Mouse (Mus musculus): Measurements from ENCODE around the gene Fam45a.
A peak's percentile ranks its signal among the peaks of the same experiment; 100 is the strongest.
"Not testable (repeated sequence)": the region's sequence is repeated elsewhere in the genome, so short reads cannot be mapped to it uniquely, and the experiment has no call there.

Fam45a gene

DNA sequence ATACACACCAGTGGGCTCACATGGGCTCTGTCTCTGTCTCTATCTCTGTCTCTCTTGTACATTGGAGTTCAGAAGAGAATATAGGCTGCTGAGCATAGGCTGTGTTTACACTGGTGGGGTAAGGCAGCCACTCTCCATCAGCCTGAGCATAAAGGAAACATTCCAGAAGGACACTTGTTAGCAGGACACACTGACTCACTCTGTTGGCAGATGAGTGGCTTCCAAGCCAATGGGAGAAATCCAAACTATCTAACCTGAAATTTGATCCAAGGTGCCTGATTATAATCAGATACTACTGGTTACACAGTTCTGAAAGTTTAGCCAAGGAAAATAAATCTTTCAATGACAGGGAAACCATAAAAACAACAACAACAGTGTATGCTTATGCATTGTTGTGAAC is 34.3 kb downstream of the Fam45a start:
- DNase-seq (ENCODE audit: low spot score), result no peak

DNA sequence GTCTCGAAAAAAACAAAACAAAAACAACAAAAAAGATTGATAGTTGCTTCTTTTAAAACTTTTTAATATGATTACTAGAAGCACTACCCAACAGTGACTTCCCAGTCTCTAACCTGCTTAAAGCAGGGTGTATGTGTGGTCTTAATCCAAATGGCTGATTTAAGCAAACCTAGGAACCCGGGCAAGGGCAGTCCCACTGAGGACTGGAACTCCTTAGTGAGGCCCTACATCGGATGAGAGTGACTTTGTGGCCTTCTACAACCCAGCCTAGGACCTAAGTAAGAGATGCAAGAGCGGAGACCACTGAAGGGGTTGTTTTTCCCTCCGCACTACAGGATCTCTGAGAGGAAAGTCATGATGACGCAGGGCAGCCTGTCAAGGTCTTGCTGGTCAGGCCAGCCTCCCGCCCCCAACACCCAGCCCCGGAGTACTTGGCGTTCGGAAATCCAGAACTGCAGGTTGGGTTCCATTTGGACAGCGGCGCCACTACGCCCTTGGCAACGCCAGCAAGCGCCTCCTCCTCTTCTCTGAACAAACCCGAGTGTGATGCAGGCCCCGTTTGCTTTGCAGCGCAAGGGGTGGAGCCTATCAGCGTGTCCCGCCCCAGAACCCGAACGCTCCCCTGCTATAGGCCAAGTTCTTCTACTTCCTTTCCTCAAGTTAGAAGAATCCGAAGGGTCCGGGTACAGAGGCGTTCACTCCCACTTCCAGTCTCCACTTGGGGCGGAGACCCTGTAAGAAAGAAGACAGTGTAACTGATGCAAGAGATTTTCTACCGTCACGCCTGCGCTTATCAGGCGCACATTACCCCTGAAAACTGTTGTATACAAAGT is 49.7 kb downstream of the Fam45a start, which contains the start of gene Sfxn4:
Gene Sfxn4 (minus strand): TSS at position 612 of the 833 bp plus-strand sequence.
- peak; percentile 93 for DNase-seq (ENCODE audit: low spot score)

DNA sequence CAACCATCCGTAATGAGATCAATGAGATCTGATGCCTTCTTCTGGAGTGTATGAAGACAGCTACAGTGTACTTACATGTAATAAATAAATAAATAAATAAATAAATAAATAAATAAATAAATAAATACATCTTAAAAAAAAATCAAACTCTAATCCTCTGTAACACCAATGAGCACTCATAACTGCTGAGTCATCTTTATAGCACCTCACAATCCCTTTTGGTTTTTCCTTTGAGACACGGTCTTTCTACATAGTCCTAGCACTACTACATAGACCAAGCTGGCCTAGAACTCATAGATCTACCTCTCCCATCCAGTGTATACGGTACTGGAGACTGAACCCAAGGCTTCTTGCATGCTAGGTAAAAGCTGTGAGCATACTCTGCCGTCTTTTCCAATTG is 54.8 kb downstream of the Fam45a start:
- not testable (repeated sequence) for DNase-seq (ENCODE audit: low spot score)

GRCm38 (mm10) chr19:60870489-60870888 is 59.1 kb downstream of the Fam45a start:
- DNase-seq (ENCODE audit: low spot score), result no peak

DNA sequence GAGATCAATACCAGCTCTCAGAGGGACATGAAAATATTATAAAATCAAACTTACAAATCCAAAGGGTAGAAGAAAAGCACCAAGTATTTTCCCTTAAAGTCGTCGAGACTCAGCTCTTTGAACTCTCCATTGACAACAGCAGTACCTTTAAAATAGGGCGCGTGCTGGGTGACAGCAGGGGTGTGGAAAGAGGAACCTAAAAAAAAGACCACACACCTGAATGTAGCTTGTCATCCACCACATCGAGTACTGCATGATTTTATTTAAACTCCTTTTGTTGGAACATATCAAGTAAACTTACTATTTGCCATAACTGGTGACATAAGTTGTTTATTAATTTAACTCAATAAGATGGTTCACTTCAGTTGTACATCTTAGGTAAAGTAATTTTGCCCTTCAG is 60.0 kb downstream of the Fam45a start:
- DNase-seq (ENCODE audit: low spot score), result no peak

GRCm38 (mm10) chr19:60872272-60872671 is 60.9 kb downstream of the Fam45a start:
- DNase-seq (ENCODE audit: low spot score), result no peak

GRCm38 (mm10) chr19:60873501-60873900 is 62.1 kb downstream of the Fam45a start:
- peak; percentile 25 for DNase-seq (ENCODE audit: low spot score)

DNA sequence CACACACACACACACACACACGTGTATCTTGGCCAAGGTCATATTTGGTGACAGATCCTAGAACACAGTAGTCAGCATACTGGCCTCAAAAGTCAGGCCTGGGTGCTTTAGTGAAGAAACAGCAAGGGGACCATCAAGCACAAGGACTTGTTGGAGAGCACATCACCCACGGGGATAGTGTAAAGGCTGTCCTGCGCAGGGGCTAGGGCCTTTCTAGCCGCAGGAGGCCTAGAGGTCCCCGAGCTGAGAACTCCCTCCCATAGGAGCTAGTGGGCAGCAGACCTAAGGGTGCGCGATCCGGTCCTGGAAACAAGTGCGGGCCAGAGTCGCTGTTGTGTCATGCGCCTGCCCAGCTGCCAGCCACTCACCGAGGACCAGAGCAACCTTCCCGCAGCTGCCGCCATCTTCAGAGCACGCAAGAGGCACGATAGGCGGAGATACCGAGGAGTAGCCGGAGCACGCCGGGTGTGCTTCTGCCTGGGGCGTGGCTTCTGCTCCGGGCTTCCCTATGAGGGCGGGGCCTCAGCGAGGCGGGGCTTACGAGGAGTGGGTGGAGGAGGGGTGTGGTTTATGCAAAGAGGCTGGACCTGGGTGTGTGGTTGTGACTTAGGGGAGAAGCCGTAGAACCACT is 62.8 kb downstream of the Fam45a start, which contains the start of gene Prdx3:
Gene Prdx3 (minus strand): TSS at position 493 of the 631 bp plus-strand sequence.
- DNase-seq (ENCODE audit: low spot score), result peak; percentile 97

- DNase-seq (ENCODE audit: low spot score), result no peak
Observed at GRCm38 (mm10) chr19:60883129-60883528, 71.7 kb downstream of the Fam45a start.
